Mouse (Mus musculus) frontal cortex, adult 2 months (tissue): ENCODE results near the gene Pomp. TPM values are rescaled to one million over a fixed set of nuclear protein-coding genes. Genes with fewer than 3 reads are reported as not detected.

Experiments used
- DNase-seq, 2 experiments: peaks; one replicate each; pipeline ENCODE4 v3.0.0; 2022; ENCODE audit warnings: low spot score in 1 of 2; ENCODE audit errors: extremely low spot score in 1 of 2
- polyA plus RNA-seq: library from polyadenylated mRNA; depleted of rRNA; stranded (reverse); fragments of >200 nt; gene quantifications from 2 replicates; pipeline ENCODE4 v1.2.3, GENCODE M21; 2012

Gene Pomp
- polyA plus RNA-seq, 1 experiment = 217 TPM

GRCm38 (mm10) chr5:147848164-147848863, 11.9 kb upstream of the Pomp start:
- peak; percentile 34 to 82 for DNase-seq

- DNase-seq = no peak
Observed at GRCm38 (mm10) chr5:147850194-147850593, 10.1 kb upstream of the Pomp start.

GRCm38 (mm10) chr5:147860076-147860448, 199 bp upstream of the Pomp start:
- no peak for DNase-seq

- no peak for DNase-seq
Observed at GRCm38 (mm10) chr5:147868674-147869073, 8.4 kb downstream of the Pomp start.

- no peak for DNase-seq
Observed at GRCm38 (mm10) chr5:147869568-147869967, 9.3 kb downstream of the Pomp start.

GRCm38 (mm10) chr5:147870296-147870695, 10.0 kb downstream of the Pomp start:
- DNase-seq = no peak

GRCm38 (mm10) chr5:147871091-147871820, 11.0 kb downstream of the Pomp start:
- peak in 1 of 2 experiments; percentile 33 for DNase-seq

GRCm38 (mm10) chr5:147874491-147875065, 14.3 kb downstream of the Pomp start:
- no peak for DNase-seq

GRCm38 (mm10) chr5:147875210-147875609, 14.9 kb downstream of the Pomp start:
- no peak for DNase-seq

- DNase-seq = peak in 1 of 2 experiments; percentile 13
Observed at GRCm38 (mm10) chr5:147877520-147877919, 17.3 kb downstream of the Pomp start.

GRCm38 (mm10) chr5:147879971-147880682, 19.9 kb downstream of the Pomp start:
- DNase-seq = no peak

GRCm38 (mm10) chr5:147883581-147883980, 23.3 kb downstream of the Pomp start:
- DNase-seq = no peak

- DNase-seq = no peak
Observed at GRCm38 (mm10) chr5:147888313-147889297, 28.3 kb downstream of the Pomp start.

- DNase-seq = no peak
Observed at GRCm38 (mm10) chr5:147892735-147893134, 32.5 kb downstream of the Pomp start.

- DNase-seq = no peak
Observed at GRCm38 (mm10) chr5:147893143-147893542, 32.9 kb downstream of the Pomp start.

- DNase-seq = no peak
Observed at GRCm38 (mm10) chr5:147893766-147894454, 33.6 kb downstream of the Pomp start.

- peak; percentile 87 to 97 for DNase-seq
Observed at GRCm38 (mm10) chr5:147894455-147895076, 34.3 kb downstream of the Pomp start, which contains the start of gene Slc46a3. TSS of gene Slc46a3 (minus strand) at chr5:147894815.

GRCm38 (mm10) chr5:147895436-147896198, 35.4 kb downstream of the Pomp start:
- DNase-seq = no peak
